Mouse (Mus musculus) liver, embryonic 16.5 days (tissue): ENCODE results near the gene Szrd1. TPM values are rescaled to one million over a fixed set of nuclear protein-coding genes. Genes with fewer than 3 reads are reported as not detected.

Experiments
- ATAC-seq: fragments of 200-750 bp; cut with Nextera tagmentation; 2 replicates; pipeline ENCODE4 v1.8.0; 2017; ENCODE audit warnings: low read depth, mild to moderate bottlenecking, moderate number of reproducible peaks, moderate library complexity
- H3K27ac ChIP-seq: fragments of 300-500 bp; sonication (generic); 2 replicates; pipeline ENCODE4 v1.5.1; 2014; ENCODE audit warnings: mild to moderate bottlenecking, low read length
- H3K27me3 ChIP-seq: fragments of 300-500 bp; sonication (generic); 2 replicates; pipeline ENCODE4 v1.6.1; 2014; ENCODE audit warnings: low read depth, low read length, mixed read lengths; ENCODE audit not compliant: control insufficient read depth, insufficient read depth
- H3K36me3 ChIP-seq: fragments of 300-500 bp; sonication (generic); 2 replicates; pipeline ENCODE4 v1.6.1; 2014; ENCODE audit warnings: mild to moderate bottlenecking; ENCODE audit not compliant: control insufficient read depth, insufficient read depth
- H3K4me1 ChIP-seq: fragments of 300-500 bp; sonication (generic); 2 replicates; pipeline ENCODE4 v1.6.1; 2014; ENCODE audit warnings: low read depth, low read length, mixed read lengths; ENCODE audit not compliant: control insufficient read depth
- H3K4me2 ChIP-seq: fragments of 300-500 bp; sonication (generic); 2 replicates; pipeline ENCODE4 v1.6.1; 2014; ENCODE audit warnings: low read depth, low read length, mixed read lengths
- H3K4me3 ChIP-seq: fragments of 300-500 bp; sonication (generic); 2 replicates; pipeline ENCODE4 v1.5.1; 2014; ENCODE audit warnings: low read depth, mild to moderate bottlenecking, low read length
- H3K9ac ChIP-seq: fragments of 300-500 bp; sonication (generic); 2 replicates; pipeline ENCODE4 v1.6.1; 2014; ENCODE audit warnings: low read depth, low read length
- H3K9me3 ChIP-seq: fragments of 300-500 bp; sonication (generic); replicated peaks from 2 replicates; pipeline ENCODE4 v1.6.1; 2016; ENCODE audit warnings: low read length; ENCODE audit not compliant: control insufficient read depth
- WGBS: fragments of 180-500 bp; shearing (Covaris S2); extraction: QIAGEN DNeasy Blood & Tissue Kit; methylation state at CpG from one replicate; pipeline ENCODE4 v1.1.7; 2014; ENCODE audit not compliant: insufficient replicate concordance; 5-methylcytosine and 5-hydroxymethylcytosine counted together
- polyA plus RNA-seq: library from polyadenylated mRNA; unstranded; fragments of >200 nt; fragmentation: Nextera tagmentation; extraction: Ambion mirVana; gene quantifications from 2 replicates; pipeline ENCODE4 v1.2.1, GENCODE M21; 2015

Gene Szrd1
- polyA plus RNA-seq, 1 experiment from 2014 or later = 18.1 TPM

- no peak for ATAC-seq
- Histone ChIP-seq H3K27ac (no peak overlapping the region), H3K9me3 (no peaks in the 10 kb centered on the region), H3K9ac (no peak overlapping the region), H3K4me3 (no peak overlapping the region), H3K27me3 (no peaks in the 10 kb centered on the region), H3K4me1 (no peaks in the 10 kb centered on the region; the same call in 1 of the 2 replicates), H3K36me3 (peaks cover 28% of the 10 kb centered on the region), H3K4me2 (no peak overlapping the region)
- WGBS = 83% methylated on average over 5 of the region's 5 CpGs
Observed at GRCm38 (mm10) chr4:141175783-141176182, 36.2 kb upstream of the Szrd1 start.

- Histone ChIP-seq H3K27ac (no peak overlapping the region), H3K9ac (no peak overlapping the region), H3K36me3 (peaks cover 31% of the 10 kb centered on the region), H3K27me3 (no peaks in the 10 kb centered on the region), H3K9me3 (no peaks in the 10 kb centered on the region), H3K4me2 (no peak overlapping the region), H3K4me3 (no peak overlapping the region), H3K4me1 (no peaks in the 10 kb centered on the region; the same call in 1 of the 2 replicates)
- no peak for ATAC-seq
- 85% methylated on average over 8 of the region's 8 CpGs for WGBS
Observed at GRCm38 (mm10) chr4:141172121-141172520, 32.5 kb upstream of the Szrd1 start.

- WGBS = 92% methylated on average over 3 of the region's 3 CpGs
- Histone ChIP-seq H3K9ac (no peak overlapping the region), H3K27ac (no peak overlapping the region), H3K36me3 (peaks cover 27% of the 10 kb centered on the region), H3K4me1 (peaks cover 17% of the 10 kb centered on the region), H3K4me2 (no peak overlapping the region), H3K9me3 (no peaks in the 10 kb centered on the region), H3K4me3 (no peak overlapping the region), H3K27me3 (no peaks in the 10 kb centered on the region)
- ATAC-seq = no peak
Observed at GRCm38 (mm10) chr4:141167156-141167555, 27.6 kb upstream of the Szrd1 start.

- Histone ChIP-seq H3K36me3 (peaks cover 15% of the 10 kb centered on the region), H3K4me3 (no peak overlapping the region), H3K4me2 (no peak overlapping the region), H3K27me3 (no peaks in the 10 kb centered on the region), H3K9me3 (no peaks in the 10 kb centered on the region), H3K9ac (no peak overlapping the region), H3K27ac (no peak overlapping the region), H3K4me1 (peaks cover 30% of the 10 kb centered on the region)
- no peak for ATAC-seq
- 80% methylated on average over 8 of the region's 8 CpGs for WGBS
Observed at GRCm38 (mm10) chr4:141165744-141166292, 26.2 kb upstream of the Szrd1 start.

- no peaks in the 10 kb centered on the region for H3K27me3 ChIP-seq
- no peak overlapping the region for H3K9ac ChIP-seq
- H3K4me2 ChIP-seq = no peak overlapping the region
- WGBS = 85% methylated on average over 5 of the region's 5 CpGs
- peaks cover 5% of the 10 kb centered on the region for H3K36me3 ChIP-seq
- ATAC-seq = no peak
- no peaks in the 10 kb centered on the region for H3K9me3 ChIP-seq
- no peak overlapping the region for H3K4me3 ChIP-seq
- peak overlapping the region; percentile 96 for H3K27ac ChIP-seq
- H3K4me1 ChIP-seq = peaks cover 51% of the 10 kb centered on the region
Observed at GRCm38 (mm10) chr4:141163729-141164128, 24.2 kb upstream of the Szrd1 start.

GRCm38 (mm10) chr4:141161699-141162208, 22.2 kb upstream of the Szrd1 start:
- Histone ChIP-seq H3K9me3 (no peaks in the 10 kb centered on the region), H3K36me3 (no peaks in the 10 kb centered on the region; the same call in 1 of the 2 replicates), H3K4me3 (peak overlapping the region; percentile 36), H3K4me2 (peak overlapping the region; percentile 69), H3K4me1 (peaks cover 67% of the 10 kb centered on the region), H3K9ac (peak overlapping the region; percentile 44), H3K27me3 (no peaks in the 10 kb centered on the region), H3K27ac (peak overlapping the region; percentile 96)
- 18% methylated on average over 6 of the region's 6 CpGs for WGBS
- ATAC-seq = peak; percentile 92

- Histone ChIP-seq H3K4me1 (peaks cover 71% of the 10 kb centered on the region), H3K9me3 (no peaks in the 10 kb centered on the region), H3K9ac (no peak overlapping the region), H3K4me2 (no peak overlapping the region), H3K27ac (peak overlapping the region; percentile 96), H3K27me3 (no peaks in the 10 kb centered on the region), H3K4me3 (no peak overlapping the region), H3K36me3 (no peaks in the 10 kb centered on the region; the same call in 1 of the 2 replicates)
- 74% methylated on average over 4 of the region's 4 CpGs for WGBS
- no peak for ATAC-seq
Observed at GRCm38 (mm10) chr4:141160193-141160592, 20.6 kb upstream of the Szrd1 start.

GRCm38 (mm10) chr4:141159666-141160065, 20.1 kb upstream of the Szrd1 start:
- H3K4me3 ChIP-seq = no peak overlapping the region
- 41% methylated on average over 5 of the region's 5 CpGs for WGBS
- H3K9me3 ChIP-seq = no peaks in the 10 kb centered on the region
- H3K4me2 ChIP-seq = no peak overlapping the region
- peaks cover 76% of the 10 kb centered on the region for H3K4me1 ChIP-seq
- no peaks in the 10 kb centered on the region for H3K27me3 ChIP-seq
- H3K36me3 ChIP-seq = no peaks in the 10 kb centered on the region; the same call in 1 of the 2 replicates
- ATAC-seq = no peak
- H3K9ac ChIP-seq = no peak overlapping the region
- peak overlapping the region; percentile 82 for H3K27ac ChIP-seq

GRCm38 (mm10) chr4:141159093-141159492, 19.5 kb upstream of the Szrd1 start:
- H3K4me1 ChIP-seq = peaks cover 80% of the 10 kb centered on the region
- no peaks in the 10 kb centered on the region for H3K36me3 ChIP-seq
- peak overlapping the region; percentile 82 for H3K27ac ChIP-seq

More at GRCm38 (mm10) chr4:141159093-141159492, 19.5 kb upstream of the Szrd1 start:
- peak overlapping the region; percentile 46 for H3K9ac ChIP-seq
- H3K4me2 ChIP-seq = peak overlapping the region; percentile 38
- peak overlapping the region; percentile 13; the same call in 1 of the 2 replicates for H3K4me3 ChIP-seq
- WGBS = 14% methylated on average over 11 of the region's 11 CpGs
- no peaks in the 10 kb centered on the region for H3K9me3 ChIP-seq
- no peaks in the 10 kb centered on the region for H3K27me3 ChIP-seq
- no peak for ATAC-seq
